Mouse (Mus musculus) bone marrow, adult 2 months (tissue): ENCODE measurements around the gene Arhgef3. TPM values are rescaled to one million over a fixed set of nuclear protein-coding genes. Genes with fewer than 3 reads are reported as not detected.
"Not testable (repeated sequence)": the region's sequence is repeated elsewhere in the genome, so short reads cannot be mapped to it uniquely, and the experiment has no call there.

Source experiments
- H3K27ac ChIP-seq: fragments of 200-500 bp; 2 replicates; pipeline ENCODE4 v1.5.1; 2012; ENCODE audit warnings: low read depth, mild to moderate bottlenecking, control low read depth, inconsistent platforms, low read length; ENCODE audit not compliant: control insufficient read depth, poor library complexity, insufficient read depth
- H3K4me1 ChIP-seq: fragments of 200-500 bp; 2 replicates; pipeline ENCODE4 v1.6.1; 2011; ENCODE audit warnings: low read length; ENCODE audit not compliant: control insufficient read depth, insufficient read depth
- H3K4me3 ChIP-seq: fragments of 200-500 bp; replicated peaks from 2 replicates; pipeline ENCODE3; 2011; ENCODE audit warnings: mild to moderate bottlenecking, low read depth, low read length, control low read depth; ENCODE audit not compliant: control insufficient read depth
- CTCF ChIP-seq: fragments of 200-500 bp; IDR thresholded peaks from 2 replicates; pipeline ENCODE4 v1.5.1; 2011; ENCODE audit warnings: low read length, control low read depth; ENCODE audit not compliant: control insufficient read depth, insufficient read depth
- POLR2A ChIP-seq: fragments of 200-500 bp; IDR thresholded peaks from 2 replicates; pipeline ENCODE4 v1.6.1; 2011; ENCODE audit warnings: low read depth, mild to moderate bottlenecking, control low read depth, low read length, borderline replicate concordance; ENCODE audit not compliant: control insufficient read depth
- WGBS: fragments of 180-500 bp; shearing (Covaris S2); methylation state at CpG from one replicate; pipeline ENCODE4 v1.1.7; 2018; 5-methylcytosine and 5-hydroxymethylcytosine counted together
- polyA plus RNA-seq: library from polyadenylated mRNA; stranded (reverse); fragments of >200 nt; gene quantifications from 2 replicates; pipeline ENCODE4 v1.2.4, GENCODE M21; 2011; ENCODE audit warnings: low replicate concordance; ENCODE audit not compliant: missing spikeins, insufficient read depth, insufficient read length

Gene Arhgef3
- polyA plus RNA-seq, 1 experiment: 14.3 TPM

DNA sequence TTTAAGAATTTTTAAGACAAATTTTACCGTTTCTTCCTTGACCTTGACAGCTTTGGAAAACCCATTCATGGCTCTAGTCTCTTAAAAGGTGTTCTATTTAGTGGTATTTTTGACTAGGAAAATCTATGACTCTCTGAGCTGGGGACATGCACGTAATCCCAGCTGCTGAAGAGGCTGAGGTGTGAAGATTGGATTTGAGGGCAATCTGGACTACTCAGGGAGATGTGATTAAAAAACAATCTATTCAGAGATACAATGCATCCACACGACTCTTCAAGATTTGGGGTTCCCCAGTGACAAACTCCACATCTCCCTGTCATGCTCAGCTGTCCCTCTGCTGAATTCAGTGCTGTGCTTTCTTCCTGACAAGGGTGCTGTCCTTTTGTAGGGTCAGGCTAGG is 84.4 kb downstream of the Arhgef3 start:
- 71% methylated on average over 3 of the region's 3 CpGs for WGBS
- Histone ChIP-seq H3K27ac (no peak overlapping the region), H3K4me1 (no peaks in the 10 kb centered on the region), H3K4me3 (no peak overlapping the region)
- TF ChIP-seq CTCF (no peak), POLR2A (no peak)

GRCm38 (mm10) chr14:27199870-27200269 is 85.2 kb downstream of the Arhgef3 start:
- WGBS: 87% methylated on average over 11 of the region's 11 CpGs
- TF ChIP-seq POLR2A: no peak
- no peak for TF ChIP-seq CTCF
- Histone ChIP-seq H3K4me1 (no peaks in the 10 kb centered on the region), H3K27ac (no peak overlapping the region), H3K4me3 (no peak overlapping the region)

GRCm38 (mm10) chr14:27200743-27201576 is 86.3 kb downstream of the Arhgef3 start:
- Histone ChIP-seq H3K27ac (no peak overlapping the region), H3K4me1 (no peaks in the 10 kb centered on the region), H3K4me3 (no peak overlapping the region)
- TF ChIP-seq POLR2A: no peak
- no peak for TF ChIP-seq CTCF
- WGBS: 83% methylated on average over 12 of the region's 12 CpGs

DNA sequence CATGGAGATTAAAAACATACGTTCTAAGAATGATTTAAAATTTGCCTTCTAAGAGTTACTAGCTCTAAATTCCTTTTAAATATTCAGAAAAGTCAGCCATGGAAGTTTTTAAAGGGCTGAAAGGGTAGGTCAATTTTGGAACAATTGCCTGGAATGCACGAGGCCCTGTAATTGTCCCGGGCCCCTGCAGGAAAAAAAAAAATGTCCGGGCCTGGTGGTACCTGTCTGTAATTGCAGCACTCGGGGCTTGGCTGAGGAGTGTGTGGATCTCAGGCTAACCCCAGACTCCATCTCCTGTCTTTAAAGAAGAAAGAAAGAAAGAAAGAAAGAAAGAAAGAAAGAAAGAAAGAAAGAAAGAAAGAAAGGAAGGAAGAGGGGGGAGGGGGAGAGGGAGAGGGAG is 87.1 kb downstream of the Arhgef3 start:
- WGBS: 81% methylated on average over 5 of the region's 5 CpGs
- Histone ChIP-seq H3K4me3 (no peak overlapping the region), H3K27ac (no peak overlapping the region), H3K4me1 (no peaks in the 10 kb centered on the region)
- TF ChIP-seq POLR2A (no peak), CTCF (no peak)

DNA sequence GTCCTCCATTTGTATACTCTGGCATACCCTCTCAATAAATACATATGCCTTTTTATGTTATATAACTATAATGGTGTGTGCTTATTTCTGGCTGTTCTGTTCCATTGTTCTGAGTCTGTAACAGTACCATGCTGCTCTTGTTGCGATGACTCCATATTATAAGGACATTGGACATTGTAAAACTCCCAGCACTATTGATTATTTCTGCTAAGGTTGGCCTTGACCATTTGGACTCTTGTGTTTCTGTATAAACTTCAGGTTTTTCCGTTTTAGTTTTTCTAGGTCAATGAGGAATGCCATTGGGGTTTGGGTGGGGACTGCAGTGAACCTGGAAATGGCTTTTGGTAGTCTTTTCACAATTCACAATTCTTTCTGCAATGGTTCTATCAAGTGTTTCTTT is 90.0 kb downstream of the Arhgef3 start:
- H3K4me3 ChIP-seq: no peak overlapping the region
- WGBS: 79% methylated on average over 2 of the region's 2 CpGs
- H3K27ac ChIP-seq: no peak overlapping the region
- H3K4me1 ChIP-seq: no peaks in the 10 kb centered on the region
- no peak for TF ChIP-seq CTCF
- no peak for TF ChIP-seq POLR2A

DNA sequence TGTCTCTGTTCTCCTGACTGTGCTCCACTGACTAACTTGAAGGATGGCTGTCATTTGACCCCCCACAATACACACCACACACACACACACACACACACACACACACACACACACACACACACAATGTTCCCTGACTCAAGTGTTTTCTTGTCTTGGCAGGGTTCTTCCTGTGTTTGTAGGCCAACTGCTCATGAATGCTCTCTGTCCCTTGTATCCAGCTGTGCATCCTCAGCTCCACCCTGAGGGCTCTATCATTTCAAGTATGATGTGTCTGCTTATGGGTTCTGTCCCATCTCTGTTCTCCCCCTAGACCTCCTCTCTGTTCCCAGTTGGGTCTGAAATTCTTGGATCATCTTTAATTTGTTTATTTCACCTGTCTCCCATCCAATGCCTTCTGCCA is 91.7 kb downstream of the Arhgef3 start:
- Histone ChIP-seq H3K4me1 (no peaks in the 10 kb centered on the region), H3K27ac (no peak overlapping the region), H3K4me3 (no peak overlapping the region)
- TF ChIP-seq POLR2A (no peak), CTCF (no peak)

GRCm38 (mm10) chr14:27209542-27209941 is 94.8 kb downstream of the Arhgef3 start:
- WGBS: 89% methylated on average over 4 of the region's 4 CpGs

DNA sequence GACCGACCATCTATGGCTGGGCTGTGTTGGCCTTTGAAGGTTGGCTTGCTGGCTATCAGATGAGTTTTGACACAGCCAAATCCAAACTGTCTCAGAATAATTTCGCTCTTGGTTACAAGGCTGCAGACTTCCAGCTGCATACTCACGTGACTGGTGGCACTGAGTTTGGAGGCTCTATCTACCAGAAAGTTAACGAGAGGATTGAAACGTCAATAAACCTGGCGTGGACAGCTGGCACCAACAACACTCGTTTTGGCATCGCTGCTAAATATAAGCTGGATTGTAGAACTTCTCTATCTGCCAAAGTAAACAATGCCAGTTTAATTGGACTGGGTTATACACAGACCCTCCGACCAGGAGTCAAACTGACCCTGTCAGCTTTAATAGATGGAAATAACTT is 96.1 kb downstream of the Arhgef3 start:
- H3K27ac ChIP-seq, H3K4me1 ChIP-seq, H3K4me3 ChIP-seq: not testable (repeated sequence)
- 80% methylated on average over 9 of the region's 9 CpGs for WGBS

More at GRCm38 (mm10) chr14:27209542-27209941, 94.8 kb downstream of the Arhgef3 start:
- no peak overlapping the region for H3K27ac ChIP-seq
- H3K4me1 ChIP-seq: no peaks in the 10 kb centered on the region
- TF ChIP-seq POLR2A (no peak), CTCF (no peak)
- H3K4me3 ChIP-seq: no peak overlapping the region
